Mouse (Mus musculus) heart, adult 11 months (tissue): ENCODE measurements around the gene Cdk14.

ENCODE experiments used
- DNase-seq: peaks from one replicate; pipeline ENCODE4 v3.0.0; 2022

Gene Cdk14

GRCm38 (mm10) chr5:5054270-5054669, 365.8 kb downstream of the Cdk14 start:
- no peak for DNase-seq

GRCm38 (mm10) chr5:5044326-5044725, 375.8 kb downstream of the Cdk14 start:
- DNase-seq = peak; percentile 22

GRCm38 (mm10) chr5:5042735-5043134, 377.4 kb downstream of the Cdk14 start:
- DNase-seq = peak; percentile 45

- DNase-seq = peak; percentile 55
Observed at GRCm38 (mm10) chr5:5041480-5041879, 378.6 kb downstream of the Cdk14 start.

DNA sequence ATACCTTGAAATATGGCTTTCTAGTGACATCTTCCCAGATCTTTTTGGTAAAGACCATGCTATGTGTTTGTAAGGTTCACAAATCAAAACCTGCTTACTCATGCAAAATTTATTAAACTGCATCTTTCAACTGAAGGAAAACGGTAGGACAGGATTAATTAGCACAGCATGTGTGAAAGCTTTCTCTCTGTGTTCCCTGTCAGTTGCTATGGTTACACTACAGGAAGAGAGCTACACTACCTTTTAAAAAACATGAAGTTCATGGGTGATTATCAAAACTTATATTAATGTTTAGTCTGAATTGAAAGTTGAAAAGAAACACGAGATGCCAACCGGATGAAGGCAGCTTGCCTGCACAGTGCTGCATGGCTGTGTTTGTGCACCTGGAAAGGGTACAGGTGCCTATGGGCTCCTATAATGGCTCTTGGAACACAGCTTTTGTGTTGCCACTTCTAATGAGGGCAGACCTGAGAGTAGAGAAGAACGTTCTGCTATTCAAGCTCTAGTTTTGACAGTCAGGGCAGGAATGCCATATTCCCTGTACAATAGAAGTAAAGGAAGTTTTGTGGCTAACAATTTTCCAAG, 380.3 kb downstream of the Cdk14 start:
- peak; percentile 54 for DNase-seq

GRCm38 (mm10) chr5:5033445-5033844, 386.7 kb downstream of the Cdk14 start:
- peak; percentile 46 for DNase-seq

GRCm38 (mm10) chr5:5032847-5033246, 387.3 kb downstream of the Cdk14 start:
- DNase-seq = peak; percentile 19

GRCm38 (mm10) chr5:5032446-5032845, 387.7 kb downstream of the Cdk14 start:
- peak; percentile 73 for DNase-seq

DNA sequence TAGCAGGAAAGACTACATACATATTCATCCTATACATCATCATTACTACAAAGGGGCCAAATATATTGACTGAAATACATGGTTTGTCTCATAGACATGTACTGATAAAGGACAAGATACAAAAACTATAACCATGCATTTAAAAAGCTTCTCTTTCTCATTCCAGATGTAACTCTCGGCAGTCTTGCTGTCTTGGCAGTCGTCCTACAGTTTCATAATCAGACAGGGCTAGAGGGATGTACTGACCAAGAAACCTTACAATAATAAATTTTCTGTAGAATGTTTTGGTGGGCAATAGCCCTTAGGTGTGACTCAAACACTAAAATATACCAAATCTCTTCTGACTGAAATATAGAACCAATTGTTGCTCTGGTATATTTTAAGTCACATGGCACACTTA, 389.7 kb downstream of the Cdk14 start:
- no peak for DNase-seq

GRCm38 (mm10) chr5:5018959-5019358, 401.2 kb downstream of the Cdk14 start:
- DNase-seq = no peak

GRCm38 (mm10) chr5:5018242-5018641, 401.9 kb downstream of the Cdk14 start:
- DNase-seq = no peak

DNA sequence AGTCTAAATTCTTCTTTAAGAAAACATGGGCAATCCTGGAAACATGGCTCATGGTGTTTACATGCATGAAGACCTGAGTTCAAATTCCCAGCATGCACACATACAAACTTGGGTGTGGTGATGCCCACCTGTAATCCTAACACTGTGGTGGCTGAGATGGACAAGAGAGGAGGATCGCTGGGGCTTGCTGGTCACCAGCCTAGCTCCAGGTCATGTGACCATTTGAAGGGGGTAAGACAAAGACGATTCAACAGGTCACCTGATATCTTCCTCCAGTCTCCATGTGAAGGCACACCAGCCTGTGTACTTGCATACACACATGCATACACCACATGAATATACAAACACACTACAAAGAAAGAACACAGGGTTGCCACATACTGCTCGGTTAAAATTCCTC, 406.3 kb downstream of the Cdk14 start:
- no peak for DNase-seq

GRCm38 (mm10) chr5:5012521-5013346, 407.4 kb downstream of the Cdk14 start:
- no peak for DNase-seq

DNA sequence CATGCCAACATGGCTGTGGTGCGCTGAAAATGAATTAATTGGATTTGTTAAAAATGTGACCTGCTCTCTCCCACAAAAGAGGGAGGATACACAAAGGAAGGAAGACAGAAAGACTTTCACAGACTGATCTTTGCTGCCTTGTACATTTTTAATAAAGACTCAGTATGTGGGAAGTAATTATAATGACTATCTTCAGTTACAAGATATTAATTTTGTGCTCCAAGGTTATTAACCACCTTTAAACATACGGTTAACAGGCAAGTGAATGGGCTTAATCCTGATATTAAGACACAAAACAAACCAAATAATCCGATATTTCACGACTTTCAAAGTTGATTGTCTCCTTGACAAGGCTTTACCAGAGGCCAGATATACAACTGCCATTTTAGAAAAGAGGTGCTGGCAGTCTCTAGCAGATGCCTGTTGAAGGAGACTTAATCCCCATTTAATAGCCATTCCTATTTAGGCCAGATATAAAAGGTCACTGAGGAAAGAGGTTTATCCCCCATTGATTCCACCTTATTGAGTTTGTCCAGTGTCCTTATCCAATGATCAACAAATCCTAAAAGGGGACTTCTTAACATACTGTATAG, 411.9 kb downstream of the Cdk14 start:
- no peak for DNase-seq

GRCm38 (mm10) chr5:5007489-5008152, 412.5 kb downstream of the Cdk14 start:
- DNase-seq = no peak

DNA sequence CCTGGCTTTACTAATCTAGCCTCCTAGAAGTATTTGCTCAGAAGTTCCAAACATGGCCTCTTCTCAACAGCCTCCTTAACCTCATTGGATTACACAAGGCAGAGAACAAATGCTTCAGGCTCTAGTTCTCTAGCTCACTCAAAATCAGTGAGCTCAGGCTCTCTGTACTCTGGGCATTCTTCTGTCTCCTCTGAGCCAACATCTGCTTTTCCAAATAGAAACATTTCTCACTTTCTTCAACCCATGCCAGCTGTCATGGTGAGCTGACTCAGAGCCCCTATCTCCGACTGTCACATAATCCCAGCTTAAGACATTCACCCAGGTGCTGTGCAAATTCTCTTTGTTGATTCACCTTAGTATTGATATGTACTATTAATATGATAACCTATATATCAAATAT, 414.5 kb downstream of the Cdk14 start:
- no peak for DNase-seq

GRCm38 (mm10) chr5:5004740-5005139, 415.4 kb downstream of the Cdk14 start:
- no peak for DNase-seq

DNA sequence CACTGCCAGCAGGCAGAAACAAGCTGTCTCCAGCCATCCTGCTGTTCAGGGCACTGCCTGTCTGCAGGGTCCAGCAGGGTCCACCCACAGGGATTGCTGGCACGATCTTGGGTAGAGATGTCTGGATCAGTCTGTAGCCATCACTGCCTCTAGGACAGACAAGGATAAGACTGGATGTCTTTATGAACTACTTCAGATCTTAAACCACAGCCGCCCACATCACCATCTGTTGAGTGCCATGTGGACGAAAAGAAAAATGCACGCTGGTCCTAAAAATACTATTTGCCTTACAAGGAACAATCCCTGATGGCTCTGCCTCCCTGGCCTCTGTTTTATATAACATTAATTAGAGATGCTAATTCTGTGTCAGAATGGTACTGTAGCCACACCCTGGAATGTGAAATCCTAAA, 426.9 kb downstream of the Cdk14 start:
- peak; percentile 82 for DNase-seq

DNA sequence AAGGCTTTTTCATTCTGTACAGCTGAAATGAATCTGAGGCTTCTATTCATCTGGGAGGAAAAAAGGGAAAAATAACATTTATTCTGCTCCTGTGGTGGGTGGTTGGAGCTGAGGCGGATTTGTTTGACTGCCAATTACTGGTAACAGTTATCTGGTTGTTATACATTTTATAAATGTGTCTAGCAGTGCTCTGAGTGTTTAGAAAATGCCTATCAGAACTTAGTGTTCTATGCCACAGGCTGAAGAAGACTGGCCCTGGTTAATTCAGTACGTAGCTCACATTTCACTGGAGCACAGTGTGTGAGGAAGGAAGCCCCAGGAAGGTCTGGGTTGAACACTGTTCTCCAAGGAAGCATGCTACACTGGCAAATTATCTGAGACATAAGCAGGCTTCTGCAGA, 429.1 kb downstream of the Cdk14 start:
- DNase-seq = no peak

DNA sequence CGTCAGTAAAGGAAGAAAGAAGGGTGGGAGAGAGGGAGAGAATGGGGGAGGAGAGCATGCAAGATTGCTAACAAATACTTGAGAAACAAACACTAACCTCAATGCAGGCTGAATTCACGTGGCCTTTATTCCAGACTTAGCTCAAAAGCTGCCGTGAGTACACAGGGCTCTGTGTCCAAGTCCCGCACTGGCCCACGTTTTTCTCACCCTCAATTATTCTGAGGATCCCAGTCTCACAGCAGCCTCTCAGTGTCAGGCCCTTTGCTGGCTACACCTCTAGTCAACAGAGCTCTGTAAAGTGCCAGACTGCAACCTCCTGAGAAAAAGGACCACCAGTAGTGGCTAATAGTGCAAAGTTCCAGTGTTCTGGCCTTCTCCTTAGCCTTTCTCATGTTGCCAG, 429.9 kb downstream of the Cdk14 start:
- no peak for DNase-seq

DNA sequence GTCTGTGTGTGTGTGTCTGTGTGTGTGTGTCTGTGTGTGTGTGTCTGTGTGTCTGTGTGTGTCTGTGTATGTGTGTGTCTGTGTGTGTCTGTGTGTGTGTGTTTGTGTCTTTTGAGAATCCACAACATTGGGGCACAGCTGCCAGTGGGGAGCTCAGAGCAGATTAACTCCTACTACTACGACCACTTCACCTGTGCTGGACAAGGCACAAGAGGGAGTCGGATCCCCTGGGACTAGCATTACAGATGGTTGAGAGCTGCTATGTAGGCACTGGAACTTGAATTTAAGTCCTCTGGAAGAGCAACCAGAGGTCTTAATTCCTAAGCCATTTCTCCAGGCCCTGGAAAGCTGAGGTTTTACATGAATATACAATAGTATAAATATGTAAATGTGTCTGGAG, 433.9 kb downstream of the Cdk14 start:
- DNase-seq = no peak

DNA sequence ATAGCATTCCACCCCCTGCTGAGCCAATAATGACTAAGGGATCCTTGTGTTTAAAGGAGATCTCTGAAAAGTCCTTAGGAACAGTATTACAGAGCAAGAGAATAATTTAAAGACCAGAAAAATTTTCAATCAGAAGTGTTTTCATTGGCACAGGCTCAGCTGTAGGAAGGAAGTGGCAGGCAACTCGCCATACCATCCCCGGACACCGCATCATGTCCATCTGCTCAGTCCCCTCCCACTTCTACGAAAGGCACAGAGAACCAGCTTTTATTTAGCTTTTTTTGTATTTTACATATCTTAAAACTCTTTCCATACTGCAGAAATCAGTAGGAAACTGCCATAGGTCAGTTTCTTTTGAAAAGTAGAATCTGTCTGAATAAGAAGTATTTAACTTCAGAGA, 440.6 kb downstream of the Cdk14 start:
- no peak for DNase-seq

GRCm38 (mm10) chr5:4973408-4973807, 446.7 kb downstream of the Cdk14 start:
- DNase-seq = no peak
